18 mouse cellular contexts compared by ENCODE assay signal in genomic region chr10:127736916-127737315, GRCm38 (mm10). TPM values are rescaled to one million over a fixed set of nuclear protein-coding genes. Genes with fewer than 3 reads are reported as not detected.
DNase-seq lines count a peak whose midpoint lies in the region; ATAC-seq and TF ChIP-seq lines count a peak whose summit lies in the region.
"Had no signal": no experiment of that assay in that cellular context is flagged by ENCODE, and none has a peak within 500 bp of the region (broad histone marks: within the 10 kb centered on the region; RNA-seq: fewer than 3 reads in every experiment).

No protein-coding gene starts in this region.

- DNase-seq in A20 (ENCODE audit: low read depth, low spot score) (peak; percentile 62), G1E (ENCODE audit: low spot score) (no peak)
- DNase-seq in monocyte, adult 2 months (ENCODE audit: low read depth in 1 of 2, low spot score in 2 of 2): peak; percentile 53 to 55
- DNase-seq in hindbrain, postnatal 0 days (ENCODE audit: low spot score): no peak
- DNase-seq in kidney, postnatal 10 days: no peak
- DNase-seq: adrenal gland, adult 8-10 months; cerebellum, postnatal 25 days; heart, postnatal 10 days; kidney, postnatal 14 days had no signal

- WGBS in intestine, postnatal 0 days: 60% methylated on average over 4 of the region's 4 CpGs
- 77% methylated on average over 4 of the region's 4 CpGs for WGBS in hindbrain, postnatal 0 days
- WGBS in forebrain, embryonic 15.5 days: 84% methylated on average over 4 of the region's 4 CpGs

- H3K27me3 ChIP-seq in G1E (ENCODE audit: insufficient read depth, low read length): no peaks in the 10 kb centered on the region
- H3K27me3 ChIP-seq in intestine, postnatal 0 days (replicated peaks; ENCODE audit: control insufficient read depth, insufficient read depth, low read length): no peaks in the 10 kb centered on the region
- H3K27me3 ChIP-seq in hindbrain, postnatal 0 days (ENCODE audit: insufficient read depth, low read length): no peaks in the 10 kb centered on the region
- peaks cover 11% of the 10 kb centered on the region; the same call in 1 of the 2 replicates for H3K27me3 ChIP-seq in forebrain, embryonic 15.5 days
- H3K27me3 ChIP-seq: embryonic facial prominence, embryonic 12.5 days; lung, embryonic 15.5 days had no signal

- peak overlapping the region; percentile 21; the same call in 1 of the 2 replicates for H3K27ac ChIP-seq in intestine, postnatal 0 days (ENCODE audit: low read depth, low read length)
- H3K27ac ChIP-seq in hindbrain, postnatal 0 days: no peak overlapping the region
- no peak overlapping the region for H3K27ac ChIP-seq in forebrain, embryonic 15.5 days (replicated peaks)
- H3K27ac ChIP-seq: embryonic facial prominence, embryonic 12.5 days; midbrain, embryonic 15.5 days; neural tube, embryonic 15.5 days had no signal

- H3K4me1 ChIP-seq in G1E (ENCODE audit: insufficient read depth, low read depth, low read length): peaks cover 84% of the 10 kb centered on the region
- H3K4me1 ChIP-seq in intestine, postnatal 0 days (replicated peaks; ENCODE audit: control insufficient read depth, insufficient read depth, low read length): 0 out of 2 replicates have a peak, but pooled peaks cover 3% of the 10 kb centered on the region
- 0 out of 2 replicates have a peak, but pooled peaks cover 6% of the 10 kb centered on the region for H3K4me1 ChIP-seq in hindbrain, postnatal 0 days (ENCODE audit: insufficient read depth, low read length)
- peaks cover 20% of the 10 kb centered on the region for H3K4me1 ChIP-seq in forebrain, embryonic 15.5 days

- H3K4me3 ChIP-seq in G1E (ENCODE audit: low read depth, low read length): peak overlapping the region; percentile 25; the same call in 1 of the 2 replicates
- no peak overlapping the region for H3K4me3 ChIP-seq in intestine, postnatal 0 days (ENCODE audit: low read depth, low read length)
- H3K4me3 ChIP-seq in hindbrain, postnatal 0 days (ENCODE audit: low read length): no peak overlapping the region
- H3K4me3 ChIP-seq in forebrain, embryonic 15.5 days: no peak overlapping the region
- H3K4me3 ChIP-seq: embryonic facial prominence, embryonic 12.5 days; lung, embryonic 15.5 days; midbrain, embryonic 15.5 days; neural tube, embryonic 15.5 days had no signal

- no peak overlapping the region for H3K4me2 ChIP-seq in intestine, postnatal 0 days (replicated peaks; ENCODE audit: low read depth)
- H3K4me2 ChIP-seq in hindbrain, postnatal 0 days (ENCODE audit: low read depth, low read length): no peak overlapping the region
- no peak overlapping the region for H3K4me2 ChIP-seq in forebrain, embryonic 15.5 days (replicated peaks)
- H3K4me2 ChIP-seq: embryonic facial prominence, embryonic 12.5 days; lung, embryonic 15.5 days; midbrain, embryonic 15.5 days; neural tube, embryonic 15.5 days had no signal

- peak; percentile 50 for ATAC-seq in G1E (ENCODE audit: extremely low read depth, insufficient number of reproducible peaks, low FRiP score, poor library complexity, severe bottlenecking)
- ATAC-seq in intestine, postnatal 0 days: no peak
- ATAC-seq in hindbrain, postnatal 0 days: no peak
- no peak for ATAC-seq in forebrain, embryonic 15.5 days (replicated peaks)
- ATAC-seq: hindbrain, embryonic 16.5 days; midbrain, embryonic 15.5 days had no signal

- peaks cover 10% of the 10 kb centered on the region for H3K36me3 ChIP-seq in G1E (replicated peaks)
- peaks cover 9% of the 10 kb centered on the region for H3K36me3 ChIP-seq in intestine, postnatal 0 days (ENCODE audit: control insufficient read depth, insufficient read depth)
- peaks cover 4% of the 10 kb centered on the region; the same call in 1 of the 2 replicates for H3K36me3 ChIP-seq in hindbrain, postnatal 0 days (ENCODE audit: insufficient read depth, low read length)
- peaks cover 3% of the 10 kb centered on the region; the same call in 1 of the 2 replicates for H3K36me3 ChIP-seq in forebrain, embryonic 15.5 days

- H3K9me3 ChIP-seq in G1E (replicated peaks): peaks cover 5% of the 10 kb centered on the region
- no peaks in the 10 kb centered on the region for H3K9me3 ChIP-seq in intestine, postnatal 0 days (ENCODE audit: control insufficient read depth)
- no peaks in the 10 kb centered on the region for H3K9me3 ChIP-seq in hindbrain, postnatal 0 days (ENCODE audit: low read length)
- no peaks in the 10 kb centered on the region for H3K9me3 ChIP-seq in forebrain, embryonic 15.5 days
- H3K9me3 ChIP-seq: embryonic facial prominence, embryonic 12.5 days; lung, embryonic 15.5 days; midbrain, embryonic 15.5 days; neural tube, embryonic 15.5 days had no signal

- no peak overlapping the region for H3K9ac ChIP-seq in intestine, postnatal 0 days (ENCODE audit: low read depth, low read length)
- H3K9ac ChIP-seq in hindbrain, postnatal 0 days (replicated peaks; ENCODE audit: low read length): no peak overlapping the region
- H3K9ac ChIP-seq in forebrain, embryonic 15.5 days (replicated peaks): no peak overlapping the region
- H3K9ac ChIP-seq: embryonic facial prominence, embryonic 12.5 days; lung, embryonic 15.5 days; midbrain, embryonic 15.5 days; neural tube, embryonic 15.5 days had no signal

- no peak for TF ChIP-seq CTCF in G1E (IDR thresholded peaks at IDR 0.05; ENCODE audit: low read depth, low read length)
- TF ChIP-seq CTCF in intestine, postnatal 0 days (IDR thresholded peaks at IDR 0.05; ENCODE audit: low read depth): no peak
- no peak for TF ChIP-seq CTCF in hindbrain, postnatal 0 days (IDR thresholded peaks at IDR 0.05; ENCODE audit: low read depth)

RNA-seq across cellular contexts. Expression of gene Zbtb39, which starts 2.4 kb away (rescaled TPM):
- total RNA-seq in G1E (2014; fragmentation: Nextera tagmentation) (16.1 and 17.2 TPM in 2 replicates), G1E (2017) (3.9 and 4.0 TPM in 2 replicates)
- 3.0 and 3.6 TPM in 2 replicates for polyA plus RNA-seq in G1E (2012)
- polyA plus RNA-seq in intestine, postnatal 0 days (2015; fragmentation: Nextera tagmentation; extraction: Ambion mirVana): 1.3 and 1.6 TPM in 2 replicates
- 9.9 and 11.5 TPM in 2 replicates for total RNA-seq in hindbrain, postnatal 0 days (2014; rRNA removed)
- polyA plus RNA-seq in hindbrain, postnatal 0 days (2015; fragmentation: Nextera tagmentation; extraction: Ambion mirVana): 2.4 and 2.5 TPM in 2 replicates
- polyA plus RNA-seq in forebrain, embryonic 15.5 days (2015; fragmentation: Nextera tagmentation; extraction: Ambion mirVana): 4.0 and 4.1 TPM in 2 replicates

RNA-seq across cellular contexts. Expression of gene Tac2, which starts 12.6 kb away (rescaled TPM):
- total RNA-seq in G1E (2014; fragmentation: Nextera tagmentation) (not detected in 2 replicates), G1E (2017) (not detected in 2 replicates)
- not detected in 2 replicates for polyA plus RNA-seq in G1E (2012)
- polyA plus RNA-seq in intestine, postnatal 0 days (2015; fragmentation: Nextera tagmentation; extraction: Ambion mirVana): not detected in 2 replicates
- 2.3 and 5.4 TPM in 2 replicates for total RNA-seq in hindbrain, postnatal 0 days (2014; rRNA removed)
- polyA plus RNA-seq in hindbrain, postnatal 0 days (2015; fragmentation: Nextera tagmentation; extraction: Ambion mirVana): 5.6 and 6.7 TPM in 2 replicates
- polyA plus RNA-seq in forebrain, embryonic 15.5 days (2015; fragmentation: Nextera tagmentation; extraction: Ambion mirVana): 4.5 and 6.6 TPM in 2 replicates
- total RNA-seq: adrenal gland, adult 8-10 months; heart, postnatal 10 days had no signal
- polyA plus RNA-seq: lung, embryonic 15.5 days; midbrain, embryonic 15.5 days had no signal

RNA-seq across cellular contexts. Expression of gene Gpr182, which starts 14.6 kb away (rescaled TPM):
- not detected in 2 replicates for total RNA-seq in G1E (2014; fragmentation: Nextera tagmentation)
- 0.17 TPM in 1 of 2 replicates, not detected in the other for total RNA-seq in G1E (2017)
- polyA plus RNA-seq in G1E (2012): not detected in 2 replicates
- polyA plus RNA-seq in intestine, postnatal 0 days (2015; fragmentation: Nextera tagmentation; extraction: Ambion mirVana): 0.81 and 1.2 TPM in 2 replicates
- total RNA-seq in hindbrain, postnatal 0 days (2014; rRNA removed): 1.9 and 2.9 TPM in 2 replicates
- 2.3 TPM in 2 replicates for polyA plus RNA-seq in hindbrain, postnatal 0 days (2015; fragmentation: Nextera tagmentation; extraction: Ambion mirVana)
- 0.60 and 0.74 TPM in 2 replicates for polyA plus RNA-seq in forebrain, embryonic 15.5 days (2015; fragmentation: Nextera tagmentation; extraction: Ambion mirVana)

RNA-seq across cellular contexts. Expression of gene Rdh1, which starts 22.6 kb away (rescaled TPM):
- 0.30 TPM in 1 of 2 replicates, not detected in the other for total RNA-seq in G1E (2014; fragmentation: Nextera tagmentation)
- 0.05 and 0.06 TPM in 2 replicates for total RNA-seq in G1E (2017)
- polyA plus RNA-seq in G1E (2012): not detected in 2 replicates
- 0.10 and 0.12 TPM in 2 replicates for polyA plus RNA-seq in intestine, postnatal 0 days (2015; fragmentation: Nextera tagmentation; extraction: Ambion mirVana)
- 0.14 TPM in 1 of 2 replicates, not detected in the other for total RNA-seq in hindbrain, postnatal 0 days (2014; rRNA removed)
- polyA plus RNA-seq in hindbrain, postnatal 0 days (2015; fragmentation: Nextera tagmentation; extraction: Ambion mirVana): not detected in 2 replicates
- not detected in 2 replicates for polyA plus RNA-seq in forebrain, embryonic 15.5 days (2015; fragmentation: Nextera tagmentation; extraction: Ambion mirVana)
- polyA plus RNA-seq: embryonic facial prominence, embryonic 12.5 days; lung, embryonic 15.5 days; midbrain, embryonic 15.5 days; neural tube, embryonic 15.5 days; thymus, postnatal 0 days had no signal

RNA-seq across cellular contexts. Expression of gene Rdh16f1, which starts 22.7 kb away (rescaled TPM):
- not detected in 2 replicates for total RNA-seq in G1E (2014; fragmentation: Nextera tagmentation)
- total RNA-seq in G1E (2017): not detected in 2 replicates
- polyA plus RNA-seq in G1E (2012): not detected in 2 replicates
- 0.10 and 0.43 TPM in 2 replicates for polyA plus RNA-seq in intestine, postnatal 0 days (2015; fragmentation: Nextera tagmentation; extraction: Ambion mirVana)
- not detected in 2 replicates for total RNA-seq in hindbrain, postnatal 0 days (2014; rRNA removed)
- polyA plus RNA-seq in hindbrain, postnatal 0 days (2015; fragmentation: Nextera tagmentation; extraction: Ambion mirVana): 0.50 and 0.54 TPM in 2 replicates
- polyA plus RNA-seq in forebrain, embryonic 15.5 days (2015; fragmentation: Nextera tagmentation; extraction: Ambion mirVana): not detected in 2 replicates
- total RNA-seq: left cerebral cortex, postnatal 25 days had no signal
- polyA plus RNA-seq: embryonic facial prominence, embryonic 12.5 days; hindbrain, embryonic 16.5 days; midbrain, embryonic 15.5 days; neural tube, embryonic 15.5 days had no signal

Comparison
In these comparisons a context has a peak if more than half of its experiments do, and no peak if none do; other contexts are left out.
1. DNase-seq: peak in A20 (single experiment) and monocyte, adult 2 months (2 of 2); none in G1E (single experiment), hindbrain, postnatal 0 days (single experiment) and kidney, postnatal 10 days (single experiment).